Mouse (Mus musculus): Measurements from ENCODE around the gene Arhgap10.

- TF ChIP-seq CTCF (IDR thresholded peaks at IDR 0.05; ENCODE audit: extremely low read depth, insufficient read length, insufficient replicate concordance, low read depth, low read length) (peak; percentile 22; the same call in 1 of the 2 replicates), POLR2A (IDR thresholded peaks at IDR 0.05; ENCODE audit: low read depth, low read length) (no peak)
Measured at GRCm38 (mm10) chr8:77440324-77440880, 77.4 kb downstream of the Arhgap10 start.
